ENCODE assay signal across 24 mouse cellular contexts in genomic region chr14:74306717-74307307, GRCm38 (mm10).
DNase-seq lines count a peak whose midpoint lies in the region; ATAC-seq and TF ChIP-seq lines count a peak whose summit lies in the region.
"Had no signal": no experiment of that assay in that cellular context is flagged by ENCODE, and none has a peak within 500 bp of the region (broad histone marks: within the 10 kb centered on the region; RNA-seq: fewer than 3 reads in every experiment).

No protein-coding gene starts in this region.

- peak; percentile 13 for DNase-seq in gastrocnemius, adult 2 months
- no peak for DNase-seq in gastrocnemius, postnatal 36 days
- DNase-seq in ES-CJ7 (ENCODE audit: low read depth, low spot score) (peak; percentile 23), MEL (ENCODE audit: low read depth, low spot score) (peak; percentile 86), R1 (ENCODE audit: low read depth, low spot score) (peak; percentile 39)
- DNase-seq in frontal cortex, postnatal 10 days (ENCODE audit: low spot score in 2 of 2) = no peak
- DNase-seq in lung, adult 18-20 months = no peak
- DNase-seq: adrenal gland, adult 8-10 months; adrenal gland, postnatal 14 days; adrenal gland, postnatal 36 days; cerebellum, adult 11 months; cerebellum, adult 18-20 months; cerebellum, adult 8-10 months; cerebellum, adult 9-11 months had no signal

- no peak for ATAC-seq in intestine, embryonic 16.5 days
- ATAC-seq: activated CD4-positive, CD25-positive, alpha-beta regulatory T cell, adult 4 months; forebrain, embryonic 14.5 days; forebrain, embryonic 16.5 days; Patski had no signal

- TF ChIP-seq POLR2A in MEL (IDR thresholded peaks at IDR 0.05; ENCODE audit: control insufficient read depth in 1 of 2, insufficient read depth in 1 of 2, low read depth in 1 of 2, low read length in 2 of 2, poor library complexity in 1 of 2) = no peak; a peak in 1 of 4 replicates

- no peak overlapping the region for H3K27ac ChIP-seq in gastrocnemius, adult 2 months
- peak overlapping the region; percentile 72 for H3K27ac ChIP-seq in MEL (ENCODE audit: control insufficient read depth, low read depth, low read length)
- H3K27ac ChIP-seq in intestine, embryonic 16.5 days (ENCODE audit: low read length) = no peak overlapping the region
- H3K27ac ChIP-seq: embryonic facial prominence, embryonic 10.5 days; embryonic facial prominence, embryonic 12.5 days; forebrain, embryonic 10.5 days; forebrain, embryonic 12.5 days had no signal

- no peak overlapping the region for H3K4me3 ChIP-seq in gastrocnemius, adult 2 months
- peak overlapping the region; percentile 54 to 57 for H3K4me3 ChIP-seq in MEL (ENCODE audit: control insufficient read depth in 1 of 2, insufficient read depth in 1 of 2, low read depth in 2 of 2, low read length in 2 of 2)
- H3K4me3 ChIP-seq in intestine, embryonic 16.5 days (ENCODE audit: low read length) = no peak overlapping the region
- H3K4me3 ChIP-seq: embryonic facial prominence, embryonic 10.5 days; embryonic facial prominence, embryonic 12.5 days; forebrain, embryonic 10.5 days; forebrain, embryonic 12.5 days had no signal

- TF ChIP-seq RAD21 in MEL (IDR thresholded peaks at IDR 0.05; ENCODE audit: low read depth, low read length) = no peak

- H3K79me2 ChIP-seq in MEL (ENCODE audit: control insufficient read depth, insufficient read depth, low read length, poor library complexity) = no peaks in the 10 kb centered on the region; the same call in 1 of the 2 replicates

- 0 out of 4 replicates have a peak, but pooled peaks of 1 of the 2 experiments have one; percentile 8 for TF ChIP-seq EP300 in MEL (IDR thresholded peaks at IDR 0.05; ENCODE audit: low read depth in 1 of 2, low read length in 2 of 2)

- TF ChIP-seq CTCF in gastrocnemius, adult 2 months (IDR thresholded peaks at IDR 0.05) = no peak
- TF ChIP-seq CTCF in MEL (IDR thresholded peaks at IDR 0.05 in 2 of 3, conservative IDR thresholded peaks at IDR 0.05 in 1 of 3; ENCODE audit: control insufficient read depth in 1 of 3, insufficient read depth in 1 of 3, low read depth in 2 of 3, low read length in 3 of 3, poor library complexity in 1 of 3, severe bottlenecking in 1 of 3) = no peak

- H3K4me1 ChIP-seq in MEL (ENCODE audit: control insufficient read depth in 1 of 2, insufficient read depth in 2 of 2, low read length in 2 of 2) = peaks cover 0 to 2% of the 10 kb centered on the region in 2 experiments; a peak in 1 of 4 replicates
- no peaks in the 10 kb centered on the region for H3K4me1 ChIP-seq in intestine, embryonic 16.5 days (ENCODE audit: control insufficient read depth, insufficient read depth, low read length)
- H3K4me1 ChIP-seq: embryonic facial prominence, embryonic 10.5 days; embryonic facial prominence, embryonic 12.5 days; forebrain, embryonic 10.5 days; forebrain, embryonic 12.5 days had no signal

- H3K9ac ChIP-seq in MEL (ENCODE audit: control insufficient read depth, low read depth, low read length, poor library complexity, severe bottlenecking) = peak overlapping the region; percentile 68
- no peak overlapping the region for H3K9ac ChIP-seq in intestine, embryonic 16.5 days (ENCODE audit: low read depth, low read length)
- H3K9ac ChIP-seq: embryonic facial prominence, embryonic 12.5 days; forebrain, embryonic 12.5 days had no signal

- H3K27me3 ChIP-seq in MEL (ENCODE audit: control insufficient read depth in 1 of 2, insufficient read depth in 2 of 2, low read length in 2 of 2) = no peaks in the 10 kb centered on the region
- H3K27me3 ChIP-seq in intestine, embryonic 16.5 days (replicated peaks; ENCODE audit: control insufficient read depth, insufficient read depth, low read length) = no peaks in the 10 kb centered on the region
- H3K27me3 ChIP-seq: embryonic facial prominence, embryonic 12.5 days; forebrain, embryonic 12.5 days; Patski had no signal

- no peaks in the 10 kb centered on the region; a peak in 1 of 4 replicates for H3K36me3 ChIP-seq in MEL (ENCODE audit: control insufficient read depth in 1 of 2, insufficient read depth in 2 of 2, low read length in 2 of 2)
- H3K36me3 ChIP-seq in intestine, embryonic 16.5 days (ENCODE audit: control insufficient read depth, insufficient read depth, low read length) = no peaks in the 10 kb centered on the region
- H3K36me3 ChIP-seq: embryonic facial prominence, embryonic 10.5 days; embryonic facial prominence, embryonic 12.5 days; forebrain, embryonic 10.5 days; forebrain, embryonic 12.5 days; G1E had no signal

- 86% methylated on average over 16 of the region's 16 CpGs for WGBS in intestine, embryonic 16.5 days

- intact Hi-C loops in gastrocnemius, adult 2 months (cut with DNase I) = no loop called here
- intact Hi-C loops in gastrocnemius, postnatal 36 days (cut with DNase I) = no loop called here

- H3K9me3 ChIP-seq in MEL (replicated peaks; ENCODE audit: insufficient read depth, low read length) = no peaks in the 10 kb centered on the region
- H3K9me3 ChIP-seq in intestine, embryonic 16.5 days (ENCODE audit: control insufficient read depth, low read length) = no peaks in the 10 kb centered on the region
- H3K9me3 ChIP-seq: embryonic facial prominence, embryonic 10.5 days; embryonic facial prominence, embryonic 12.5 days; forebrain, embryonic 10.5 days; forebrain, embryonic 12.5 days; G1E had no signal

- H3K4me2 ChIP-seq in intestine, embryonic 16.5 days (ENCODE audit: low read depth, low read length) = no peak overlapping the region
- H3K4me2 ChIP-seq: embryonic facial prominence, embryonic 12.5 days; forebrain, embryonic 12.5 days had no signal

TF ChIP-seq in MEL, 35 proteins besides CTCF, POLR2A, EP300 and RAD21:
- TF ChIP-seq TBP (IDR thresholded peaks at IDR 0.05; ENCODE audit: low read depth, low read length) (peak; percentile 52; the same call in 1 of the 2 replicates), MAFK (IDR thresholded peaks at IDR 0.05; ENCODE audit: borderline replicate concordance, low read depth, low read length) (no peak), ETS1 (IDR thresholded peaks at IDR 0.05; ENCODE audit: low read depth, low read length) (peak; percentile 69; the same call in 1 of the 2 replicates), MYC (IDR thresholded peaks at IDR 0.05; ENCODE audit: low read depth, low read length) (peak; percentile 44; the same call in 1 of the 2 replicates), GATA1 (IDR thresholded peaks at IDR 0.05; ENCODE audit: low read depth, low read length) (peak; percentile 65), SIN3A (IDR thresholded peaks at IDR 0.05; ENCODE audit: low read length) (peak; percentile 59), HCFC1 (IDR thresholded peaks at IDR 0.05; ENCODE audit: low read depth, low read length) (0 out of 2 replicates have a peak, but pooled peaks have one; percentile 21), BHLHE40 (IDR thresholded peaks at IDR 0.05; ENCODE audit: borderline replicate concordance, low read depth, low read length) (peak; percentile 75; the same call in 1 of the 2 replicates), USF1 (IDR thresholded peaks at IDR 0.05; ENCODE audit: low read depth, low read length) (peak; percentile 50; the same call in 1 of the 2 replicates), TAL1 (IDR thresholded peaks at IDR 0.05; ENCODE audit: low read length) (0 out of 2 replicates have a peak, but pooled peaks have one; percentile 24), MAX (IDR thresholded peaks at IDR 0.05; ENCODE audit: low read length) (peak; percentile 73), ZMIZ1 (IDR thresholded peaks at IDR 0.05; ENCODE audit: low read depth, low read length) (no peak), POLR2AphosphoS2 (IDR thresholded peaks at IDR 0.05; ENCODE audit: low read length) (no peak), ZKSCAN1 (IDR thresholded peaks at IDR 0.05; ENCODE audit: low read depth, low read length) (no peak), NRF1 (IDR thresholded peaks at IDR 0.05; ENCODE audit: insufficient read depth, low read depth, low read length, poor library complexity, severe bottlenecking) (peak; percentile 52), SMC3 (IDR thresholded peaks at IDR 0.05; ENCODE audit: low read depth, low read length) (no peak), MXI1 (IDR thresholded peaks at IDR 0.05; ENCODE audit: low read depth, low read length) (peak; percentile 78), RCOR1 (IDR thresholded peaks at IDR 0.05; ENCODE audit: low read depth, low read length) (no peak)

Comparison
In these comparisons a context has a peak if more than half of its experiments do, and no peak if none do; other contexts are left out.
1. DNase-seq: peak in gastrocnemius, adult 2 months (single experiment), ES-CJ7 (single experiment), MEL (single experiment) and R1 (single experiment); none in gastrocnemius, postnatal 36 days (0 of 2), frontal cortex, postnatal 10 days (0 of 2) and lung, adult 18-20 months (0 of 2).
2. H3K4me3 ChIP-seq: peak in MEL (2 of 2); none in gastrocnemius, adult 2 months (single experiment) and intestine, embryonic 16.5 days (single experiment).